Mouse (Mus musculus) telencephalon, adult 2 months (tissue): ENCODE data around the gene Pola1.
"Not testable (repeated sequence)": the region's sequence is repeated elsewhere in the genome, so short reads cannot be mapped to it uniquely, and the experiment has no call there.

Experiments used
- DNase-seq: peaks from one replicate; pipeline ENCODE4 v3.0.0-alpha.2; 2011; ENCODE audit warnings: low read depth, low spot score

Gene Pola1

GRCm38 (mm10) chrX:93429738-93430260 lies 202.2 kb downstream of the Pola1 start:
- DNase-seq, result no peak

- no peak for DNase-seq
Measured at GRCm38 (mm10) chrX:93428956-93429737, 202.8 kb downstream of the Pola1 start.

DNA sequence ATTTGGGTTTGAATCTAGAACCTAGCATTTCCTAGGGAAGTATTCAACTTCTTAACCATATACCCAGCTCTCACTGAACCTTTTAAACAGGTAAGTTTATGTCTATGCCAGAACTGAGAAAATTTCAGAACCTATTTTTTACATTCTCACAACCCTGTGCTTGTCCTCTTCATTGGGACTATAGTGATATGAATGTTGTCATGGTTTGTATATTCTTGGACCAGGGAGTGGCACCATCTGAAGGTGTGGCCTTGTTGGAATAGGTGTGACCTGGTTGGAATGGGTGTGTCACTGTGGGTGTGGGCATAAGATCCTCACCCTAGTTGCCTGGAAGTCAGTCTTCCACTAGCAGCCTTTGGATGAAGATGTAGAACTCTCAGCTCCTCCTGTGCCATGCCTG lies 231.1 kb downstream of the Pola1 start:
- not testable (repeated sequence) for DNase-seq

GRCm38 (mm10) chrX:93397089-93397488 lies 234.9 kb downstream of the Pola1 start:
- no peak for DNase-seq

DNA sequence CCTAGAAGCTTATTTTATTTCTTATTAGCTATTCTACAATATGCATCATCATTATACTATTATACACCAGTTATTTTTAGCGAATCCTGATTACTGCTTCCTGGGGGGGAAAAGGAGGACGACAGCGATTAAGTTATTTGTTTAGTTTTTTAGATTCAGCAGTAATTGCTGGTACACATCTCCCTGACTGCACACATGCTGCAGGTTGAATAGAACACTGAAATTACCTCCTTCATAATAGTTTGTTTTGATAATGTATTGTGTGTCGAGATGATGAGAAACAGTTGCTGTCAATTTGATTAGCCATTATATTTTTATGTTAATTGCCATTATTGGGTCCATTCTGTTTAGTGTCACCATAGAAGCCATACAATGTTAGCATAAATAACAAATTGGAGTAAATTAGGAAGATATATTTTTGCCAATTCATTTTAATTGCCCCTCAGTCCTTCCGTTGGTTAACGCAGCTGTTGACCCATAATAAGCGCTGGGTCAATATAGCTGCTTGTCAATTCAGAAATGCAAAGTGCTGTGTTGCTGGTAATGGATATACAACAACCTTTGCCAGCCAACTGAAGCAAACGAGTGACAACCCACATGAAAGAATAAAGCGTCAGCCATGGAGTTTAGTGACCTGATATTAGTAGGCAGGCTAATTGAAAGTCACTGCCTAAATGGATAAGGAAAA lies 254.5 kb downstream of the Pola1 start:
- no peak for DNase-seq

- no peak for DNase-seq
Measured at GRCm38 (mm10) chrX:93373503-93373902, 258.5 kb downstream of the Pola1 start.

- no peak for DNase-seq
Measured at GRCm38 (mm10) chrX:93369708-93370107, 262.2 kb downstream of the Pola1 start.

DNA sequence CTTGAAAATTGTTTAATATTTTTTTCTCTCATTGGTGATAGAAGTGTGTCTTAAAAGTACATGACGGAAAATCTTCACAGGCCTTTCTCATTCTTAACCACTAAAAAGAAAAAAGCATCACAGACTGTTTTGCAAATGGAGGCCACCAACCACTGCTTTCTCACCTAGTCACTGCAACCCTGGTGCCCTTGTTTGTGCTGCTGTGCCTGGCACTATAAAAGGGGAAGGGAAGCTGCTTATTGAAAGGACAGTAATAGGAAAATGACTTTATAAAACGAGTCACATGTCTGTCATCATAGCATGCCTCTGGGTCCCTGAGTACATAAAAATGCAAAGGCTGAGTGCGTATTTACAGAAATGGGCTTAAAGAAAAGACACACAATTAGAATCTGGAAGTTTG lies 263.7 kb downstream of the Pola1 start:
- DNase-seq, result no peak

- DNase-seq, result no peak
Measured at GRCm38 (mm10) chrX:93321336-93321735, 310.6 kb downstream of the Pola1 start.

DNA sequence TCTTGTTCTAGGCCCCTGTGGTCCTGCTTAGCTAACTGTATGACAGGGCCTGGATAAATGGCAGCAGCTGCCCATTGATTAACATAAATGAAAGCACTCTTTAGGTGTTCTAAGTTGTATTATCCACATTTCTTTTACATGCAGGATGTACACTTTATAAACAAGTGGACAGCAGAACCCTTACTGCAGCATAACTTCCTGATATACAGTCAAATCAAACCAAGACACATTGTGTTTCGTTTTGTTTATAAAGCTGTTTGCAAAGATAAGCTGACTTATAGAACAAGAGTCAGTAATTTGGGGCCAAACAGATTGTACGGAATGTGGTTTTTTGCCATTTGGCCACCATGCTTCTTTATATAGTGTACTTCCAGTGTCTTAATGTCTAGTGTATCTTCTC lies 312.0 kb downstream of the Pola1 start:
- no peak for DNase-seq

DNA sequence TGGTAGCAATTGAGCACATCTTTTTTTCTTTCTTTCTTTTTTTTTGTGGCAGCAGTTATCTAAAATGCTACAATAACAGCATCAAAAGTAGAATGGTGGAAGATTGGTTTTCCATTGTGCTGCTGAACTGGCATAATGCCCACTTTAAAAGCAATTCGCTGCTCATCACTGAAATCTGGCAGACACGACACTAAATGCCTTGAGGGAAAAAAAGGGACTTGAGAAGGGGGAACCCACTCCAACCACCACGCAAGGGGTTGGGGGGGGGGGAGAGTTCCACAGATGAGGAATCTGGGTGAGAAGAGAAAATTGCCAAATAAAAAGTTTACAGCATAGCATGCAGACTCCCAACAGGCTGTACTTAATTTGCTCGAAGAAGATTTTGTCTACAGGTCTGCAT lies 314.4 kb downstream of the Pola1 start:
- DNase-seq, result no peak

DNA sequence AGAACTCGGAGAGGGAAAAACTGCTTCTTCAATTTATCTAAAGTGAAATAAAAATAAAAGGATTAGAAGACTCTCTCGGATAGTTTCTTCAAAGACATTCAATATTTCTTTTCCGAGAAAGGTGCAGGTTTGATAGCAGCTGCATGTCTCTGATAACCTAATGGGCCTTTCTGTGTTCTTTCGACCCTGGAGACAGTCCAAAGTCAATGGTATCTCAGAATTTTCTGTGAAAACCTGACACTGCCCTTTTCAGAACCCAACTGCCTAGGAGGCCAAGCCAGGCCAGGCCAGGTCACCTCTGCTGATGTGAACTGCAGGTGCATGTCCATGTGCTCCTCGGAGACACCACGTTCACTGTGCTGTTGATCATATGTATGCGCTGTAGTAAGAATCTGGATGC lies 326.2 kb downstream of the Pola1 start:
- DNase-seq, result no peak

DNA sequence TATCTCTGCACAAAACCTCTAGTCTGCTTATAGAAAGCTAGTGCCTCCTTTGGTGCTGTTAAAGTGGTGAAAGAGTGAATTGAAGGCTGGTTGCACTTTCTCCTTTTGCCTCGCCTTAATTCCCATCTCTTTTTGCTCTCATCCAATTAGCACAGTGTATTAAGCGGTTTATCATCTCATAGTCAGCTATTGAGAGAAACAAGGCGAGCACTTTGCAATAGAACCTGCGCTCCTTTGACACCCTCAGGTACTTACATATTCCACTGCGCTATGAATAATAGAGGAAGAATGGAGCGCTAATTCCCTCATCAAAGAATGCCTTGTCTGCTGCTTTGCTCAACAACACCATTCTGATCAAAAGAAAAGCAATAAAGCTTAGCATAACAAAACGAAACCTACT lies 330.2 kb downstream of the Pola1 start:
- no peak for DNase-seq

DNA sequence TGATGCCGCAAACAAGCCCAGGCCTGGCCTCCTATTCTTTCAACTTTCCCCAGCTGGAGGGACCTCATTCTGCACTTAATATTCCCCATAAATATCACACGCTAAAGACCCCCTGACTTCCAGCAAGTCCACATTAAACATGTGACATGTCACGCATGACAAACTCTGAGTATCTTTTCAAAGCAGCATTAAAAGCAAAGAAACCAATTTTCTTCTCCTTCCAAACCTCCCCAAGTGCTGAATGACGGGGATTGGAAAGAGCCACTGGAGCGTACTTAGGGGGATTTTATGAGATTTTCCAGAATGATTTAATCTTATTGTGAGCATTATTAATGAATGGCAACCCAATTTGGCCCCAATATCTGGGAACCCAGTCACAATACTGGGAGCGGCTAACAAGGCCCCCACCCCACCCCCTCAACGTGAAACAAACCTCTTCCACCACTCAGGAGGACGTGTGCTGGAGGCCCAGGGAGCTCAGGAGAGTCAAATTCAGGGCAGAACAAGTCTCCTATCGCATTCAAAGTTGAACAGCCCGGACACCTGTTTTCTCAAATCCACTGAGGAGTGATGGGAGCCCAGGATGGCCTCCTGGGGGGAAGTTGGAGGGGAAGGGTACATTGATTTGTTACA lies 331.7 kb downstream of the Pola1 start:
- DNase-seq, result no peak

- DNase-seq, result no peak
Measured at GRCm38 (mm10) chrX:93299771-93300170, 332.2 kb downstream of the Pola1 start.

DNA sequence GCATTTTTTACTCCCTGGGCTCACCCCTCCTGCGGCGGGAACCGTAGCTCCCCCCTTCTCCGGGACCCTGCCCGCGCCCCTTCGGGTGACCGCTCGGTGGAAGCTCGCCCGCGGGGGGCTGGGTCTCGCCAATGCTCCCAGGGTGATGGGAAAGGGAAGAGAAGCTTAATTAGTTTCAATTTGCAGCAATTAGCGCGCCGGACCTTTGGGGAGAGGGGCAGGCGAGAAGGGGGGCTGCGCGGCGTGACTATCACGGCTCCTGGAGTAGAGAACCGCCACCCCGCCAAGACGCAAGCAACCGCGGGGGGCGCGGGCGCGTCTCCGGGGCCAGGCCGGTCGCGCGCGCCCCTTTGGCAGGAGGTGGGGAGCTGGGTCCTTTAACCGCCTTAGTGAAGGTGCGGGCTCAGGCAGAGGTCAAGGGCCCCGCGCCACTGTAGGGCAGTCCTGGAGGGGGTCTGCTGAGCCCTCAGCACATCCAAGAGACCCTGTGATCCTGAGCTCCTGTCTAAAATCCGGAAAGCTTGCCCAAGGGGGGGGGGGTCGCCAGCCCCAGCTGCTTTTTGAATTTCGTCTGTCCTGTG lies 332.8 kb downstream of the Pola1 start:
- no peak for DNase-seq

DNA sequence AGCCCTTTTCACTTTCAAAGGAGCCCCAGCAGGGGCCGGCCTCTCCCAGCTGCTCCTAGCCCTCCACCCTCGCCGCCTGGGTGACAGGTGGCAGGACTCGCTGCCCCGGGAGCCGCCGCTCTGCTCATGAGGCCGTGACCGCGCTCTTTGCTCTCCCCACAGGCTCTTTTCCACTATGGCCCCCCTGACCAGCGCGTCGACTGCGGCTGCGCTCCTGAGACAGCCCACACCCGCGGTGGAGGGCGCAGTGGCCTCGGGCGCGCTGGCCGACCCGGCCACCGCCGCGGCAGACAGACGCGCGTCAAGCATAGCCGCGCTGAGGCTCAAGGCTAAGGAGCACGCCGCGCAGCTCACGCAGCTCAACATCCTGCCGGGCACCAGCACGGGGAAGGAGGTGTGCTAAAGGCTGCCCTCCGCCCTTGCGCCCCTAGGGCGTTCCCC lies 334.9 kb downstream of the Pola1 start:
- DNase-seq, result no peak

- no peak for DNase-seq
Measured at GRCm38 (mm10) chrX:93295819-93296218, 336.1 kb downstream of the Pola1 start.

DNA sequence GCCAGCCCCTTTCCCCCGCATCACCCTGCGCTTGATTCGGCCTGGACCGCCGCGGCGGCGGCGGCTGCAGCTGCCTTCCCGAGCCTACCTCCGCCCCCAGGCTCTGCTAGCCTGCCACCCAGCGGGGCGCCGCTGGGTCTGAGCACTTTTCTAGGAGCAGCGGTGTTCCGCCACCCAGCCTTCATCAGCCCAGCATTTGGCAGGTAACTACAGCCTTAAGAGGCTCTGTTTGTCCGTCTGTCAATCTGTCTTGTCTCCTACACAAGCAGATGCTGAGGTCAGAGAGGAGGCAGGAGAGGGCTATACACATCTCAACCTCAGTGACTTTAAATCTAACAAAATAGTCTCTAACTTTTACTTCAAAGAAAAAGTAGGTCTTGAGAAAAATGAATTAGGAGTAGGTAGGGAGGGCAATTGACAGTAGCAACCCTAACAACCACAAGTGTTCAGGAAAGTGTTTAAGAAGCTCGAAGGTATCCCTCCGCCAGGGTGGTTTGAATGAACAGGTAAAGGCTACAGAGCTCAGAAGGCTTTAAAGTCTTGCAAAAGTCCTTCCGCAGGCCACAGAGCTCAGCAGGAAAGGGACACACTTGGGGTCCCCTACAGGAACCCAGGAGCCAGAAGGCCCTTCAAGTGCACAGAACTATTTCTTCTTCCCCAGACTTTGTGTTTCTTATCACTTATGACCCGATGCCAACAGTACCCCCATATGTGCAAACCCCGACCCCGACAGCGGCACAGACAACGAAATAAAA lies 337.0 kb downstream of the Pola1 start:
- DNase-seq, result no peak

DNA sequence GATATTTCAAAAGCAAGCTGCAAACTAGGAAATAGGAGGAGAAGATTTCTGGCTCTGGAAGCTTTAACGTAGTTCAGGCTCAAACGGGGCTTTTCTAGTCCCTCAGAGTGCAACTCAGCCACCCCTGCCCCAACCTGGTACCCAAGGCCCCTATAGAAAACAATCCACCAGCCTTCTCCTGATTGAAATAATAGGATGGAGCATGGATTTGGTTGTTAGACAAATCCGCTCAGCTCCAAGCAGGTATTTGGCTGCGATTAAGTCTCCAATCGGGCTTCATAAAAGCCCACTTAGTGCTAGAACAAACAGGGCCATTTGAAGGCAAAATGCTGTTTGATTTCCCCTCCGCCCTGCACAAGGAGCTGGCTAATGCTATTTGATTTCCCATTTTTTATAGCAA lies 339.9 kb downstream of the Pola1 start:
- no peak for DNase-seq

DNA sequence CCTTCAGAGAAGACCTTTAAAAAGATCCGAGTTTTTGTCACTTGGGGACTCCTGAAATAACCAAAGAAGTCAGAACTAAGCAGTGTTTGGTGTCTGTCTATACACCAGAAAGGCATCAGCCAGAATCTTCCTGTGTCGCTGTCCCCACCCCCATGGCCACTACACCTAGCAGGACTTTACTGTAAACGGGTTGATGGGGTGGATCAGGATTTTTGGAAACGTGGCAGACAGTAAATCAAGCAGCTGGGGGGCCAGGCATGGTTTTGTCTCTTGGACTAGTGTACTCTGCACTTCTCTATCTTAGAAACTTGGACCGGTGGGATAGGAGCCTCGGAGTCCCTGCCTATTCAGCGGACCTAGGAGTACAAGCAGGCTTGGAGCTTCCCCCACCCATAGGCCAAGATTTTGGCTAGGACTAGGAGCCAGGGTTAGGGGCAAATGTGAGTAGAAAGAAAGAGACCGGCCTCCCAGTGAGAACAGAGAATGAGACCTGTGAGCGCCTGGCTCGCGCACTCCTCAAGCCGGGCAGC lies 342.0 kb downstream of the Pola1 start:
- DNase-seq, result no peak
